Mouse (Mus musculus) granulocyte monocyte progenitor cell, adult 5-6 weeks (primary cell): ENCODE measurements around the gene Gm49358. TPM values are rescaled to one million over a fixed set of nuclear protein-coding genes. Genes with fewer than 3 reads are reported as not detected.
A peak's percentile ranks its signal among the peaks of the same experiment; 100 is the strongest.

ENCODE experiments used
- ATAC-seq: replicated peaks from 2 replicates; pipeline ENCODE4 v1.8.0; 2016; ENCODE audit warnings: mild to moderate bottlenecking, moderate TSS enrichment, inconsistent platforms; ENCODE audit not compliant: poor library complexity, severe bottlenecking
- total RNA-seq, 2 experiments: library from RNA; stranded (forward) in 1 of 2; stranded (reverse) in 1 of 2; fragments of 200-712, 200-1000 nt in 1 of 2; fragments of >200 nt in 1 of 2; fragmentation: Nextera tagmentation in 1 of 2; gene quantifications; 2 replicates each; pipeline ENCODE4 v1.2.3; 2014 to 2017

Gene Gm49358
- not detected in 2 replicates for total RNA-seq (2014; fragmentation: Nextera tagmentation)
- total RNA-seq (2017) = not detected in 2 replicates

GRCm38 (mm10) chr10:86763672-86764071, at the start of gene Gm49358:
Gene Gm49358, plus strand, starts transcription at chr10:86763972.
- ATAC-seq = no peak

GRCm38 (mm10) chr10:86727548-86727980, 36.2 kb upstream of the Gm49358 start:
- peak; percentile 90 for ATAC-seq

- no peak for ATAC-seq
Measured at GRCm38 (mm10) chr10:86728176-86728575, 35.6 kb upstream of the Gm49358 start.

- ATAC-seq = peak; percentile 48
Measured at GRCm38 (mm10) chr10:86730823-86731499, 32.8 kb upstream of the Gm49358 start.

- ATAC-seq = no peak
Measured at GRCm38 (mm10) chr10:86731500-86731863, 32.3 kb upstream of the Gm49358 start.

- ATAC-seq = no peak
Measured at GRCm38 (mm10) chr10:86735036-86735435, 28.7 kb upstream of the Gm49358 start.

- no peak for ATAC-seq
Measured at GRCm38 (mm10) chr10:86742918-86743317, 20.9 kb upstream of the Gm49358 start.

- ATAC-seq = no peak
Measured at GRCm38 (mm10) chr10:86744306-86744705, 19.5 kb upstream of the Gm49358 start.

GRCm38 (mm10) chr10:86755816-86756502, 7.8 kb upstream of the Gm49358 start:
- ATAC-seq = no peak

GRCm38 (mm10) chr10:86757724-86758123, 6.0 kb upstream of the Gm49358 start:
- no peak for ATAC-seq

- ATAC-seq = no peak
Measured at GRCm38 (mm10) chr10:86758211-86758610, 5.6 kb upstream of the Gm49358 start.

GRCm38 (mm10) chr10:86761236-86761635, 2.5 kb upstream of the Gm49358 start:
- no peak for ATAC-seq

- no peak for ATAC-seq
Measured at GRCm38 (mm10) chr10:86761722-86762383, 1.9 kb upstream of the Gm49358 start.

- no peak for ATAC-seq
Measured at GRCm38 (mm10) chr10:86762384-86762730, 1.4 kb upstream of the Gm49358 start.

- ATAC-seq = no peak
Measured at GRCm38 (mm10) chr10:86765344-86765966, 1.7 kb downstream of the Gm49358 start.

- no peak for ATAC-seq
Measured at GRCm38 (mm10) chr10:86769216-86769615, 5.4 kb downstream of the Gm49358 start.

GRCm38 (mm10) chr10:86769797-86770196, 6.0 kb downstream of the Gm49358 start:
- ATAC-seq = no peak

GRCm38 (mm10) chr10:86771701-86772100, 7.9 kb downstream of the Gm49358 start:
- ATAC-seq = no peak

GRCm38 (mm10) chr10:86772231-86772631, 8.5 kb downstream of the Gm49358 start:
- peak; percentile 99 for ATAC-seq

- no peak for ATAC-seq
Measured at GRCm38 (mm10) chr10:86773360-86773759, 9.6 kb downstream of the Gm49358 start.

GRCm38 (mm10) chr10:86776281-86776680, 12.5 kb downstream of the Gm49358 start:
- no peak for ATAC-seq
